Mouse (Mus musculus) ES-E14 (cell line): ENCODE measurements around the gene Ppp2r1b. TPM values are rescaled to one million over a fixed set of nuclear protein-coding genes. Genes with fewer than 3 reads are reported as not detected.

ENCODE experiments used
- DNase-seq: peaks from one replicate; pipeline ENCODE4 v3.0.0-alpha.2; 2013; ENCODE audit warnings: low read depth, low spot score
- H3K27ac ChIP-seq: 2 replicates; pipeline ENCODE4 v1.5.1; 2012; ENCODE audit warnings: low read depth, mild to moderate bottlenecking, low read length, moderate library complexity, mixed read lengths; ENCODE audit not compliant: poor library complexity, insufficient read depth, severe bottlenecking
- H3K36me3 ChIP-seq: 2 replicates; pipeline ENCODE4 v1.6.1; 2012; ENCODE audit warnings: mild to moderate bottlenecking, low read length, moderate library complexity, mixed read lengths; ENCODE audit not compliant: control insufficient read depth, poor library complexity, insufficient read depth, severe bottlenecking
- H3K4me1 ChIP-seq, 2 experiments: fragments of 150-350 bp in 1 of 2; sonication (generic) in 1 of 2; 2 replicates each; pipeline ENCODE4 v1.6.1; 2012; ENCODE audit warnings: low read length in 2 of 2, mild to moderate bottlenecking in 1 of 2, mixed read lengths in 1 of 2; ENCODE audit not compliant: control insufficient read depth in 2 of 2, insufficient read depth in 2 of 2, poor library complexity in 1 of 2
- H3K4me3 ChIP-seq, 2 experiments: fragments of 150-350 bp in 1 of 2; sonication (generic) in 1 of 2; 2 replicates each; pipeline ENCODE4 v1.5.1; 2012; ENCODE audit warnings: low read length in 2 of 2, low read depth in 1 of 2, mild to moderate bottlenecking in 1 of 2, mixed read lengths in 1 of 2; ENCODE audit not compliant: insufficient read depth in 1 of 2, poor library complexity in 1 of 2, severe bottlenecking in 1 of 2
- H3K9ac ChIP-seq: 2 replicates; pipeline ENCODE4 v1.6.1; 2012; ENCODE audit warnings: low read depth, mild to moderate bottlenecking, low read length, mixed read lengths; ENCODE audit not compliant: poor library complexity, insufficient read depth, severe bottlenecking
- H3K9me3 ChIP-seq: fragments of 150-350 bp; sonication (generic); 2 replicates; pipeline ENCODE4 v1.6.1; 2012; ENCODE audit warnings: low read depth, mild to moderate bottlenecking, low read length; ENCODE audit not compliant: control insufficient read depth, insufficient read depth
- CHD2 ChIP-seq: IDR thresholded peaks from 2 replicates; pipeline ENCODE4 v1.6.1; 2014; ENCODE audit warnings: mild to moderate bottlenecking, low read depth, low read length, inconsistent platforms
- HCFC1 ChIP-seq: IDR thresholded peaks from 2 replicates; pipeline ENCODE4 v1.6.1; 2012; ENCODE audit warnings: low read length, inconsistent platforms, borderline replicate concordance; ENCODE audit not compliant: insufficient read depth
- MAFK ChIP-seq: IDR thresholded peaks from 2 replicates; pipeline ENCODE4 v1.6.1; 2014; ENCODE audit warnings: mild to moderate bottlenecking, low read depth, low read length, inconsistent platforms; ENCODE audit not compliant: insufficient read depth
- ZC3H11A ChIP-seq: IDR thresholded peaks from 2 replicates; pipeline ENCODE4 v1.6.1; 2012; ENCODE audit warnings: low read depth, mild to moderate bottlenecking, inconsistent platforms, low read length, borderline replicate concordance
- ZNF384 ChIP-seq: IDR thresholded peaks from 2 replicates; pipeline ENCODE4 v1.6.1; 2012; ENCODE audit warnings: low read depth, low read length, inconsistent platforms
- in situ Hi-C, 2 experiments: fragments of 600-800 bp; cut with MboI; formaldehyde crosslinking; loops; one replicate each; pipeline ENCODE4 v1.15.1; 2025; ENCODE audit warnings: low sequenced_read_pairs in 2 of 2, inconsistent platforms in 1 of 2; ENCODE audit not compliant: unreplicated experiment in 2 of 2
- total RNA-seq: library from RNA; depleted of rRNA; stranded (reverse); fragments of 300-350 nt; gene quantifications from 2 replicates; pipeline ENCODE4 v1.2.3, GENCODE M21; 2012

Ppp2r1b gene
- total RNA-seq, 1 experiment, result 41.6 TPM

DNA sequence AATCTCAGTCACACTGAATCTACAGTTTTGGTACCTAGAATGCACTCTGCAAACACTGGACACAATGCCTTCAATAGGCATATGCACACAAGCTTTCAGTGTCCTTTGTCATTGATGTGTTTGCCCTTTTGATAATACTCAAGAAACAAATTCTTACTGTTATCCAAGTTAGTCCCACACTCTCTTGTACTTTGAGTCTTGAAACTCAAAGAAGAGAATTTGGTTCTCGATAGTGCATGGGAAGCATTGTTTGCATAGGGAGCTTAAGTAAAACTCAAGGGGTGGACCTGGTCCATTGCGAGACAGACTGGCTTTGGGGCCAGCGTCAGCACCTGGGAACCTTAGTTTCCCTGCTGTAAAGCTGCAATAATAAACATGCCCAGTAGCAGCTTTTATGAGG lies 73.0 kb downstream of the Ppp2r1b start:
- Histone ChIP-seq H3K36me3 (no peaks in the 10 kb centered on the region), H3K9ac (no peak overlapping the region), H3K9me3 (no peaks in the 10 kb centered on the region), H3K4me1 (no peaks in the 10 kb centered on the region), H3K4me3 (no peak overlapping the region), H3K27ac (no peak overlapping the region)
- no peak for TF ChIP-seq HCFC1
- TF ChIP-seq MAFK, result no peak
- in situ Hi-C loops, result no loop called here
- DNase-seq, result no peak

DNA sequence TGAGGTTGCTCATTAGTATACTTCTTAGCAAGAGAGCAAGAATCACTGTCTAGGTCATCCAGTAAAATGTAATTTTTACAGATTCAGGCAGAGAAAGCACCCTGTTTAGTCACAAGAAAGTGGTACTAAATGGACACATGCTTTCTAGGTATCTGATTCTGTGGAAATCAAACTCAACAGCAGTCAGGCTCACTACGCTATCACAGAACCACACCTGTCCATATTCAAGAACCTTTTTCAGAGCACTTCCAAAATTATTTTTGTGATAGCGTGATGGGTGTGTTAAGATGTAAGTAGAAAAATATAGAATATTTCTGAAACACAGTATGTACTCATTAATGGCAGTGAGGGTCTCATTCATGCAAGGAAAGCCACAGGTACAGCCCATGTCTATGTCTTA lies 74.5 kb downstream of the Ppp2r1b start:
- in situ Hi-C loops, result no loop called here
- TF ChIP-seq ZNF384 (no peak), CHD2 (no peak), ZC3H11A (no peak), HCFC1 (no peak), MAFK (no peak)
- no peak overlapping the region for H3K4me3 ChIP-seq
- H3K27ac ChIP-seq, result no peak overlapping the region
- H3K36me3 ChIP-seq, result no peaks in the 10 kb centered on the region
- DNase-seq, result no peak
- H3K9me3 ChIP-seq, result no peaks in the 10 kb centered on the region
- no peaks in the 10 kb centered on the region for H3K4me1 ChIP-seq
- no peak overlapping the region for H3K9ac ChIP-seq

DNA sequence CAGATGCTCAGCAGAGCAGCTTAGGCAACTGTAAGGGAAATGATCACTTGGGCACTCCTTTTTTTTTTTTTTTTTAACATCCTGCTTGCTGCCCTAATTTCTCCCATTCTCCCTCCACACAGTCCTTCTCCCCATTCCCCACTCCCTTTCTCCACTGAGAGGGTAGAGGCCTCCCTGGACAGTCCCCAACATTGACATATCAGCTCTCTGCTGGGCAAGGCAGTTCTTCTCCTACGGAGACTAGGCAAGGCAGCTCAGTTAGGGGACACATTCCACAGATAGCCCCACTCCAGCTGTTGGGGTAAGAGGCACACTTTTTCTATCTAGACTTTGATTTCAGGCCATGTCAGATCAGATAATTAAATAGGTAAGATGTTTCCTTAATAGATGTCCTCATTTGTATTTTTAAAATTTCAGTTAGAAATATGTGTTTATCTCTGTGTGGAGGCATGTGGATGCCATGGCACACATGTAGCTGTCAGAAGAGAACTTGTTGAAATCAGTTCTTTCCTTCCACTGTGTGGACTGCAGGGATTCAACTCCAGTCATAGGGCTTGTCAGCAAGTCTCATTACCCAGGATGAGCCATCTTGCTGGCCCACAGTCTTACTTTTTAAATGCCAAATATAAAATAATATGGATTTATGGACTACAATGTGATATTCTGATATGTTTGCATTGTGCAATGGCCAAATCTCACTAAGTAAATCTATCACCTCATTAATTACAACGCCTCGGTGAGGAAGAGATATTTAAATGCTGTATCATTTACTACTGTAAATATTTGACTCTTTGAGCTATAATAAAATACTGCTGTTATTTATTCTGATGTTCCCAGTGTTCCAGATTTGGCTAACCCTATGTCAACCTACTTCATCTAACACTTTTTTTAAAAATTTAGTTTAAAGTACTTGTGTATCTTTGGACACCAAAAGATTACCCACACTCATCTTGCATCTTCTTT lies 76.1 kb downstream of the Ppp2r1b start:
- in situ Hi-C loops, result no loop called here
- Histone ChIP-seq H3K9ac (no peak overlapping the region), H3K27ac (no peak overlapping the region), H3K9me3 (no peaks in the 10 kb centered on the region), H3K36me3 (no peaks in the 10 kb centered on the region), H3K4me1 (no peaks in the 10 kb centered on the region), H3K4me3 (no peak overlapping the region)
- no peak for DNase-seq
- TF ChIP-seq CHD2, result no peak
- TF ChIP-seq ZC3H11A, result no peak
- TF ChIP-seq HCFC1, result no peak
- TF ChIP-seq MAFK, result no peak
- no peak for TF ChIP-seq ZNF384

DNA sequence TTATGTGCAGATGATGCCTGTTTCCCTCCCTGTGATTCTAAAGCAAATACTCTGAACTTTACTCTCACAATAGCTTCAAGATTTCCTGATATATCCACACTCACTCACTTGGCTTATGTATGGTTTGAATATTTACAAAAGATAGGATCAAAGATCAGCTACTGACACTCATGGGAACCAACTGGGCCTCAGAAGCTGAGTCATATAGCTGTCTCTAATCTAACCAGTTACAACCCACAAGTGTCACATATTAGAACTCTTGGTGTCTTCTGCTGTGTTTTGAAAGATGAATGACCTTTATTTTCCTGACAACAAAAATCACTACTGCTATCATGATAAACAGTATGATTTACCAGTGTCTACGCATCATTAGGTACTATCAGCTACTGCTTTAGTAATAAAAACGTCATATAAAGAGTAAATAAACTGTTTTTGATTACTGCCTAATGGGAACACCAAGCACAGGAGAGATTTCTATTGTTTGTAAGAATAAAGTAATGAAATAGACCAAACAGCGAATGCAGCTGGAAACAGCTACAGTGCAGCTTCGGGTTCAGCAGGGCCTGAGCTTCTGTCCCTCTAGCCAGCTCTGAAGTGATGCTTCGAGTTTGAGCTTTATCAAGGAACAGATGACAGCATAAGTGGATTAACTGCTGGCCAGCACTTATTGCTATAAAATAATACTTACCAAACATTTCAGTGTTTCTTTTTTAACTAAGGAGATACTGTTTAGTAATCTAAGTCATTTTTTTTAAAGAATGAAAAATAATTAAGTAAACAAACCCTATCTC lies 77.5 kb downstream of the Ppp2r1b start:
- no peaks in the 10 kb centered on the region for H3K9me3 ChIP-seq
- no peaks in the 10 kb centered on the region for H3K36me3 ChIP-seq
- DNase-seq, result no peak
- no peaks in the 10 kb centered on the region for H3K4me1 ChIP-seq
- no peak overlapping the region for H3K9ac ChIP-seq
- no peak overlapping the region for H3K27ac ChIP-seq
- H3K4me3 ChIP-seq, result no peak overlapping the region
- TF ChIP-seq CHD2 (no peak), ZC3H11A (no peak), HCFC1 (no peak), ZNF384 (no peak), MAFK (no peak)
- in situ Hi-C loops, result no loop called here
